Mouse (Mus musculus): ENCODE measurements around the gene Paf1.

GRCm38 (mm10) chr7:28381938-28382337 is 10.8 kb upstream of the Paf1 start:
- no peak for TF ChIP-seq GATA1 (IDR thresholded peaks at IDR 0.05; ENCODE audit: borderline replicate concordance, low read length)
- TF ChIP-seq FLI1 (IDR thresholded peaks at IDR 0.05; ENCODE audit: low read length) = 0 out of 2 replicates have a peak, but pooled peaks have one; percentile 30

All from megakaryocyte, embryonic 14.5 days (primary cell).